Mouse (Mus musculus): ENCODE data around the gene A030014E15Rik.
A peak's percentile ranks its signal among the peaks of the same experiment; 100 is the strongest.
"Not testable (repeated sequence)": the region's sequence is repeated elsewhere in the genome, so short reads cannot be mapped to it uniquely, and the experiment has no call there.

The A030014E15Rik gene

DNA sequence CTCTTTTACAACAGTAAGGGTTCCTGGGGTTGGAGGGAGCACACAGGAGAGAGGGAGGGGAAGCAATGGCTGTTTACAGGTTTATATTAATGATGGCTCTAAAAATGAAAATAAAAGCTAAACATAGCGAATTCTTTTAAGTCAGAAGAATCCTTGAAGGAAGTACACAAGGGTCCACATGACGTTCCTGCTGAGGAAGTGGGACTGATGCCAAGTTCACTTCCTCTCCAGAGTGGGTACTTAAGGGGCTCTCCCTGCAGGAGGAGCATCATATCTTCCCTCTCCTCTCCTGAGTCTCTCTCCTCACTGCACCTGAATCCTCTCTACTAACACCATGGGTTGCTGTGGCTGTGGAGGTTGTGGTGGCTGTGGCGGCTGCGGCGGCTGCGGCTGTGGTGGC is at the start of gene A030014E15Rik:
Gene A030014E15Rik (plus strand): TSS at position 268 of the 400 bp plus-strand sequence.
- no peak for DNase-seq (ENCODE audit: low read depth, low spot score)

DNA sequence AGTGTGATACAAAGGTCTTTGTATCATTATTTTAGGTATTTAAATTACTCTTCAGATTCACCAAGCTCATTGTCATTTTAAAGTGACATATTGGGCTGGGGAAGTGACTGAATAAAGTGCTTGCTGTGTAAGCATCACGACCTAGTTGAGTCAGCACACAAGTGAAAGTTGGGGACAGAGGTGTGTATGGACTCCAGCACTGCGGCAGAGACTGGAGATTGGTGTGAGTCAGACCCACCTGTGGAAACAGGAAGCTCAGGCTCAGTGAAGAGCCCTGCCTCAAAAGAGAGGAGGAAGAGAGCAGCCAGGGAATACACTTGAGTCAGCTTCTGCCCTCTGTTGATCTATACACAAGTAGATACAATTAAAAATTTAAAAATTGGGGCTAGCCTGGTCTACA is 45.5 kb upstream of the A030014E15Rik start:
- DNase-seq (ENCODE audit: low read depth, low spot score), result peak; percentile 41

DNA sequence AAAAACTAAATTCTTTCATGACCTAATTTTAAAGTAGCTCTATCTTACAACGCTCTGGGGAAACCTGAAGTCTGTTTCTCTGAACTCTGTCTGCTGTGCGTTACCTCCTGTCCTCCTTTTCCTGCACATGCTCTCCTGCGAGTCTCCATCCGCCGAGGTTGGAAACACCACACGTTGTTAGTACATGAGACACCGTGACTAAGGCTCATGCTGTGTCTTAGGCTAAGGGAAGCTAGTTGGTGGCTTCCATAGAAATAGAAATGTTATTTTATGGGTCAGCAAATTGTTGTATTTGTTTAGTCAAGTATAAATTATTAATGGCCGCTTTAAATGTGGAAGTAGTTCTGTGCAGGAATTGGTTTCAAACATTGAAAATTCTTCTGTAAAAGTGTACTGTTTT is 44.5 kb upstream of the A030014E15Rik start:
- no peak for DNase-seq (ENCODE audit: low read depth, low spot score)

DNA sequence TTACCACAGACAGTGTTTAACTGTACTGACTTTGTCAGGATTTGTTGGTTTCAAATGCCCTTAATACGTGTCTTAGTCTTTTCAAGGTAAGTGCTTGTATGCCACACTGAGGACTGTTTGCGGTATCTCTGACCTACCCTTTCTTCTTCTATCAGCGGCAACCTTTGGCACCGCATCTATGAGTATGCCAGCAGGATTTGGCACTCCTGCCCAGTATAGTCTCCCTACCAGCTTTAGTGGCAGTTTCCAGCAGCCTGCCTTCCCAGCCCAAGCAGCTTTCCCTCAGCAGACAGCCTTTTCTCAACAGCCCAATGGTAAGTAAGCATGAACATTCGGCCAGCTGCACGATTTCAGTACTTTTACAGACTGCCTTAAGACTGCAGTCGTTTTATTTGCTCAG is 31.4 kb upstream of the A030014E15Rik start:
- DNase-seq (ENCODE audit: low read depth, low spot score), result no peak

DNA sequence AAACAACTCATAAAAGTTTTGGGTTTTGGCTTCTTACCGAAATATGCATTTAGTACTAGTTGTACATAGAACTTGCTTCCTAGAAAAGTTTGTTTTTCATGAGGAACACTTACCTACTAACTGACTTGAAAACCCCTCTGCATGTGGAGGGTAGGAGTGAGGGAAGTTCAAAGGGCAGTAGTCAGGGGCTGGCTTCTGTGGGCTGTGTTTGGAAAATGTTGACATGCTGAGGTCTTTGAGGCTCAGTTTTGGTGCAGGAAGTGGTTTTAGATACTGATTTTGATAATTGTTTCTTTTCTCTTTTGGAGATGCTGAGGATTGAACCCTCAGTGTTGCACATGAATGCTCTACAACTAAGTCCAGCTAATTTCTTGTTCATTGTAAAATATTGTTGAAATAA is 24.1 kb upstream of the A030014E15Rik start:
- peak; percentile 63 for DNase-seq (ENCODE audit: low read depth, low spot score)

DNA sequence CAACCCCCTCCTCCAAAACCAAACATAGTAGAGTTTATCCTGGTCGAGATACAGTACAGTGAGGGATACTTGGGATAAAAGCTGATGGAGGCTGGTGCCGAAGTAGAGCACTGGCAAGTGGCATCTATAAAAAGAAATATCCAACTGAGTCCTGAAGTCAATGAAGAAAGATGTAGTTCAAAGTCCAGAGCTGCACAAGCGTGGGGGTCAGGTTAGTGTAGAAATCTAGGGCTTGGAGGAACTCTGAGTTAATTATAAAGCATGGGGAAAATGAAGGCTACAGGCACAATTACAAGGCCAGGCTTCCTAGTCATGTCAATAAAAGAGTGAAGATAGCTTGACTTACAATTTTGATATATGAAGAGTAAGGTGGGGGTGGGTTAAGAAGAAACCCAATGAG is 23.5 kb upstream of the A030014E15Rik start:
- DNase-seq (ENCODE audit: low read depth, low spot score), result no peak

DNA sequence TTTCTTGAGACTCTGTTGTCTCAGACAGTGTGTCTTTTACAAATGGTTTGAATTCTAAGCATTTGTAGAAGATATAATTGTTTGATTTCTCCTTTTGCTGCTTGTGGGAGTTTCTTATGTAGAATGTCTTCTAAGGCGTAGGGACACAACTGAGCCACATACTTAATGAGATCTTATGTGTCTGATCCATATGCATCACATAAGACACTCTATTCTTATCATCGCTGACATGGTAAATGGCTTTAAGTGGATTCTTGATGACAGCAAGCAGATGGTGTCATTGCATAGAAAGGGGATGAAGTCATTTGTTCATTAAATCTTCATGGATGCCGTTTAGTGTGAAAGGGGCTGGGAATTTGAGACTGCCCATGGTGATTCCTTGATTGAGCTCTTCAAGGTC is 18.8 kb upstream of the A030014E15Rik start:
- no peak for DNase-seq (ENCODE audit: low read depth, low spot score)

DNA sequence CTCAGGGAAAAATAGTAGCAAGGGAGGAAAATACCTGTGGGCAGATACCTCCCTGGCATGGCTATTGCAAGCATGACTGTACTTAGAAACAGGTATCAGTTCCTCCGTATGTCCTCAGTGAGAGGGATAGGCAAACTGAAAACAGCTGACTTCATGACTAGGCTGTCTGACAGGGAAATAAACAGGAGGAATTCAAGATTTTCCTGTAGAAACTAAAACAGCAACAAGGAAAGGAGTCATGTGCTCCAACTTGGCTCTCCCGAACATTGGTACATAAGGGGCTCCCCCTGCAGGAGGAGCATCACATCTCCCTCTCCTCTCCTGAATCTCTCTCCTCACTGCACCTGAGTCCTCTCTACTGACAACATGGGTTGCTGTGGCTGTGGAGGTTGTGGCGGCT is 11.7 kb upstream of the A030014E15Rik start, which contains the start of gene A030005L19Rik:
Gene A030005L19Rik (plus strand): TSS at position 301 of the 400 bp plus-strand sequence.
- DNase-seq (ENCODE audit: low read depth, low spot score), result peak; percentile 18

DNA sequence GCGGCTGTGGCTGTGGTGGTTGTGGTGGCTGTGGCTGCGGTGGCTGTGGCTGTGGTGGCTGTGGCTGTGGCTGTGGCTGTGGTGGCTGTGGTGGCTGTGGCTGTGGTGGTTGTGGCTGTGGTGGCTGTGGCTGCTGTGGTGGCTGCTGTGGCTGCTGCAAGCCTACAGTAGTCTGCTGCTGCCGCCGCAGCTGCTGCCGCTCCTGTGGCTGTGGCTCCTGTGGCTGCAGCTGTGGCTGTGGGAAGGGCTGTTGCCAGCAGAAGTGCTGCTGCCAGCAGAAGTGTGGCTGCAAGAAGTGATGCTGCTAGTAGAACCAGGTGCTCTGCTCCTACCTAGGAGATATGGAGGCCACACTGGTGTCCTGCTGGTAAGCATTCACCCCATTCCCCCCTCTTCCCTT is 11.3 kb upstream of the A030014E15Rik start:
- DNase-seq (ENCODE audit: low read depth, low spot score), result peak; percentile 19

DNA sequence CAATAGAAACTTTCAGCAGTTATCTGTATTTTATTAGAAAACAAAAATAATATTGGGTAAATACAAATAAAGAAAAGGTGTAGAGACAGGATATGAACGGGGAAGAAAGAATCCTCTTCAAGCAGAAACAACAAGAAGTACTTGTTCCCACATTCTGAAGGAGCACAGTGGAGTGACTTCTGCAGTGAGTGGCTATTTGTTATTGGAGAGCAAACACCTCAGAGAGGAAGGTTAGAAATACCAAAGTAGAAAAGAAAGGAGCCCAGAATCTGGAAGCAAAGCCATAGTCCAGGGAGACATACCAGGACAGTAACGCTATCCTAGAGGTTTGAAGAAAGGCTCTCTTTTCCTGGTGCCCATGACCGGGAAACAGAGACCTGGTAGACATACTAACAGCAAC is 5.8 kb downstream of the A030014E15Rik start:
- not testable (repeated sequence) for DNase-seq (ENCODE audit: low read depth, low spot score)

DNA sequence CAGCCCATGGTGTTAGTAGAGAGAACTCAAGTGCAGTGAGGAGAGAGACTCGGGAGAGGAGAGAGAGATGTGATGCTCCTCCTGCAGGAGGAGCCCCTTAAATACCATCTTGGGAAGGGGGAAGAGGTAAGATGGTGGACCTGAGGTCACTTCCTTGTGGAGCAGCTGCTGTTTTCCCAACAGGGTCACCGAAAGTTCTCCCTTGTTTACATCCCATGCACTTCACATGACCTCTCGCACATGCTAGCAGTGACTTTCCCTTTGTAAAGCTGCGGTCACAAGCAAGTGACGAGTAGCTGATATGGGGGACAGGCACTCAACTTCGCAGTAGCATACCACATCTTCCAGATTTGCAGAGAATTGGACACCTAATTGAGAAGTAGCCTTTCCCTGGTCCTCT is 6.6 kb downstream of the A030014E15Rik start, which contains the start of gene Gm6217:
Gene Gm6217 (minus strand): TSS at position 74 of the 400 bp plus-strand sequence.
- DNase-seq (ENCODE audit: low read depth, low spot score), result not testable (repeated sequence)

DNA sequence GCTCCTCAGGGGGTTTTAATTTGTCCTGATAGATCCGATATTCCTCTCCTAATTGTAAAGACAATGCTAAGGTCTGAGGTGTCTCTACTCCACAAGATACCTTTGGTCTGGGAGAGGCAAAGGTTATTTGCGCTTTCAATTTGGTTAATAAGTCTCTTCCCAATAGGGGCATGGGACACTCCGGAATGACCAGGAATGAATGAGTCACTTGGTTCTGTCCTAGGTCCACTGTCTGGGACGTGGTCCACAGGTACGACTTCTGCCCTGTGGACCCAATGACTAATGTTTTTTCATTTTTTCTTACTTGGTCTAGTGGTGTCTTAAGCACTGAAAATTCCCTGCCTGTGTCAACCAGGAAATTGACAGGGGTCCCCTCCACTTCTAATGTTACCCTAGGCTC is 13.9 kb downstream of the A030014E15Rik start:
- no peak for DNase-seq (ENCODE audit: low read depth, low spot score)

DNA sequence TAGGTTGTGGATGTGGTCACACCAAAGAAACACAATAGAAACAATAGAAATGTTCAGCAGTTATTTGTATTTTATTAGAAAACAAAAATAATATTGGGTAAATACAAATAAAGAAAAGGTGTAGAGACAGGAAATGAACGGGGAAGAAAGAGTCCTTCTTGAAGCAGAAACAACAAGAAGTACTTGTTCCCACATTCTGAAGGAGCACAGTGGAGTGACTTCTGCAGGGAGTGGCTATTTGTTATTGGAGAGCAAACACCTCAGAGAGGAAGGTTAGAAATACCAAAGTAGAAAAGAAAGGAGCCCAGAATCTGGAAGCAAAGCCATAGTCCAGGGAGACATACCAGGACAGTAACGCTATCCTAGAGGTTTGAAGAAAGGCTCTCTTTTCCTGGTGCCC is 17.8 kb downstream of the A030014E15Rik start:
- DNase-seq (ENCODE audit: low read depth, low spot score), result not testable (repeated sequence)

DNA sequence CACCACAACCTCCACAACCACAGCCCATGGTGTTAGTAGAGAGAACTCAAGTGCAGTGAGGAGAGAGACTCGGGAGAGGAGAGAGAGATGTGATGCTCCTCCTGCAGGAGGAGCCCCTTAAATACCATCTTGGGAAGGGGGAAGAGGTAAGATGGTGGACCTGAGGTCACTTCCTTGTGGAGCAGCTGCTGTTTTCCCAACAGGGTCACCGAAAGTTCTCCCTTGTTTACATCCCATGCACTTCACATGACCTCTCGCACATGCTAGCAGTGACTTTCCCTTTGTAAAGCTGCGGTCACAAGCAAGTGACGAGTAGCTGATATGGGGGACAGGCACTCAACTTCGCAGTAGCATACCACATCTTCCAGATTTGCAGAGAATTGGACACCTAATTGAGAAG is 18.6 kb downstream of the A030014E15Rik start, which contains the start of gene A030003K21Rik:
Gene A030003K21Rik (minus strand): TSS at position 94 of the 400 bp plus-strand sequence.
- DNase-seq (ENCODE audit: low read depth, low spot score), result not testable (repeated sequence)

DNA sequence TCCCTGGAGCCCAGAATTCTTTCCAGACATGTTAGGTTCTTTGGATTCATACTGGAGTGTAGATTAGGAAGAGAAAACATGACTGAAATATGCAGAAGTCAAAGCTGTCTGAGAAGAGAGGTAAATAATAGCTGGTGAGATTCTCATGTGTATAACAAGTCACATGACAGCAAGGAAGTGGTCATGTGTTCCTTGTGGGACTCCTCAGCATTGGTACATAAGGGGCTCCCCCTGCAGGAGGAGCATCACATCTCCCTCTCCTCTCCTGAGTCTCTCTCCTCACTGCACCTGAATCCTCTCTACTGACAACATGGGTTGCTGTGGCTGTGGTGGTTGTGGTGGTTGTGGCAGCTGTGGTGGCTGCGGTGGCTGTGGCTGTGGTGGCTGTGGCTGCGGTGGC is 21.3 kb downstream of the A030014E15Rik start:
- DNase-seq (ENCODE audit: low read depth, low spot score), result not testable (repeated sequence)

DNA sequence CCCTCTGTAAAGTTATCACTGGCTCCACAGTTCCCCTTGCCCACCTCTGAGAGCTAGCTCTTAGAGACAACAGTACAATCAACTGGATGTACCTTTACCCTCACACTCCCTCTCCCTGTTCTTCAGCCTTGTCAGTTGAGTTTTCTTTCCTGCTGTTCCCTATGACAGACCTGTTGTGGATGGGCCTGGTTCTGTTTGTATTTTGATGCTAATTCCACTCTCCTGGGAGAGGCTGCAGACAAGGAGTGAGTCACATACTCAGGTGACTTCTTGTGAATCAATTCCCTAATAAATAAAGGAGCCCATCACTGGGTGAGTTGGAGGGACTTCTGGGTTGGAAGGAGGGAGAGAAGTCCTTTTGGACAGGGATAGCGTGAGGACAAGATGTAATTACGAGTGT is 23.9 kb downstream of the A030014E15Rik start:
- no peak for DNase-seq (ENCODE audit: low read depth, low spot score)

DNA sequence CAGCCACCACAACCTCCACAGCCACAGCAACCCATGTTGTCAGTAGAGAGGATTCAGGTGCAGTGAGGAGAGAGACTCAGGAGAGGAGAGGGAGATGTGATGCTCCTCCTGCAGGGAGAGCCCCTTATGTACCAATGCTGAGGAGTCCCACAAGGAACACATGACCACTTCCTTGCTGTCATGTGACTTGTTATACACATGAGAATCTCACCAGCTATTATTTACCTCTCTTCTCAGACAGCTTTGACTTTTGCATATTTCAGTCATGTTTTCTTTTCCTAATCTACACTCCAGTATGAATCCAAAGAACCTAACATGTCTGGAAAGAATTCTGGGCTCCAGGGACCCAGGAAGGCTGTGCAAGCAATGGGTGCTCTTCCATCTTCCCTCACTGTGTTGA is 31.2 kb downstream of the A030014E15Rik start, which contains the start of gene Gm7544:
Gene Gm7544 (minus strand): TSS at position 101 of the 400 bp plus-strand sequence.
- not testable (repeated sequence) for DNase-seq (ENCODE audit: low read depth, low spot score)

DNA sequence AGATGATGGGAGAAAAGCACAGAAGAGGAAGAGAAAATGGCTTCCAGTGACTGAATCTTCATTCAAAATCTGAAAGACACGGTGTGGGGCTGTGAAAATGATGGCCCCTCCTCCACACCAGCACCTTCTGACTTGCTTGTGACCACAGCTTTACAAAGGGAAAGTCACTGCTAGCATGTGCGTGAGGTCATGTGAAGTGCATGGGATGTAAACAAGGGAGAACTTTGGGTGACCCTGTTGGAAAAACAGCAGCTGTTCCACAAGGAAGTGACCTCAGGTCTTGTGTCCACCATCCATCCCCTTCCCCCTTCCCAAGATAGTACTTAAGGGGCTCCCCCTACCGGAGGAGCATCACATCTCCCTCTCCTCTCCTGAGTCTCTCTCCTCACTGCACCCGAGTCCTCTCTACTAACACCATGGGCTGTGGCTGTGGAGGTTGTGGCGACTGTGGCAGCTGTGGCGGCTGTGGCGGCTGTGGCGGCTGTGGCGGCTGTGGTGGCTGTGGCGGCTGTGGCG is 35.2 kb downstream of the A030014E15Rik start, which contains the start of gene Gm47955:
Gene Gm47955 (plus strand): TSS at position 417 of the 516 bp plus-strand sequence.
- DNase-seq (ENCODE audit: low read depth, low spot score), result no peak

DNA sequence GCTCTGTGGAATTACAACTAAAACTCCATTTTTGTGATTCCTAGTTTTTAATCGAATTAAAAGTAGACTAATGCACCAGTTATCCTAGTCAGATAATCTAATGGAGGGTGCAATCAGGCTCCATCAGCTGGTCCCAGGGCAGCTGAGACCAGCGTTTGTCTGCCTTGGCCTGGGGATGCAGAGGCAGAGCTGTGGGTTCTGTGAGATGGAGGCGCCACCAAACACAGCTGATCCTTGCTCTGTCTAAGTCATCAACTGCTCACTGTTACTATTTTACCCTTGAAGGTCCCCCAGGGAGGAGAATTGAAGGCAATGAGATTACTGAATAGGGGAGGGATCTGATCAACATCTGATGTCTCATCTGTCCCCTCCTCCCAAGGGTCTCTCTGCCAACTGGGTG is 41.7 kb downstream of the A030014E15Rik start:
- no peak for DNase-seq (ENCODE audit: low read depth, low spot score)

DNA sequence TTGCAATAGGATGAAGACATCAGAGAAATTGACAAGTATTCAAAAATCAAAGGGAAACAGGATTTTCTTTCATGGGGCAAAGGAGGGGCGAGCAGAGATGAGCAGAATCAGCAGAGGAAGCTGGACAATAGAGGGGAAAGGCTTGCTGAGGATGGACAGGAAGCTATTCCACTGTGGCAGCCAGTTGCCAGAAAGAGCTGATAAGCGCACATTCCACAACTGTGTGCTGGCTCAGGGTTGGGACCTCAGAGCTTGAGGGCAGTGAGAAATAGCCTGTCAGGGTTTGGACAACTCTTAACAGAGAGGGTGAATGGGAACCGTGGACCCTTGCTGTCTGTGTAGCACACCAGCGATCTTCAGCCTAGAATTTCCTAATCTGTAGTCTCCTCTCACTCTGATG is 47.3 kb downstream of the A030014E15Rik start:
- DNase-seq (ENCODE audit: low read depth, low spot score), result no peak

DNA sequence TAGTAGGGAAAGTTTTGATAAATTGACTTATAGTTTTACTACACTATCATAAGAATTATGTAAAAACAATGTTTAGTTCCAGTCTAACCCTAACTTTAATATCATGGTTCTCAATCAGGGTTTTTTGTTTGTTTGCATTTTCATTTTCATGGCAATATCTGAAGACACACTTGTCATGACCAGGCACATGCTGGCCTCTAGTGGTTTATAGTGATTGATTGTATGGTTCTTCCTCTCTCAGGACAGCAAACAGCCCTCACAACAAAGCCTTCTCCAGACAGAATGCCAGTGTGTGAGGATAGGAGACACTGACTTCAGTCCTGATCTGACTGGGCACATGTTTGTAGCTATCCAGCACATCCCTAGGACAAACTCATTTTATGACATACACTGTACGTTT is 48.5 kb downstream of the A030014E15Rik start:
- DNase-seq (ENCODE audit: low read depth, low spot score), result peak; percentile 27

DNA sequence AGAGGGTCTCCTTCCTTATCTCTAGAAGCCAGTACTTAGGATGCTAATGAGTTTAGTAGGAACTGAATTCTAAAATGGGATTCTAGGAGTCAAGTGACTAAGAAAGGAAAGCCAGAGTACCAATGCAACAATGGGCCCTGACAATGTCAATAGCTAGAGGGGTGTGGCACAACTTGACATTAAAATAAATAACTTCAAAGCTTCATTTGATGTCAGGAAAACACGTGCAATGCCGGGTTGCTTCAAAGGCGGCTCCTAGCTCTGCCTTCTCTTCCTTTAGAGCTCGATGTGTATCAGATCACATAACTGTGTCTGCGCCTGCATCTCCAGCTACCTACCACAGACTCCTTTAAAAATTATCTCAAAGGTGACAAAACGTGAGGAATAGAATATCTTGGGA is 49.2 kb downstream of the A030014E15Rik start:
- peak; percentile 76 for DNase-seq (ENCODE audit: low read depth, low spot score)

DNA sequence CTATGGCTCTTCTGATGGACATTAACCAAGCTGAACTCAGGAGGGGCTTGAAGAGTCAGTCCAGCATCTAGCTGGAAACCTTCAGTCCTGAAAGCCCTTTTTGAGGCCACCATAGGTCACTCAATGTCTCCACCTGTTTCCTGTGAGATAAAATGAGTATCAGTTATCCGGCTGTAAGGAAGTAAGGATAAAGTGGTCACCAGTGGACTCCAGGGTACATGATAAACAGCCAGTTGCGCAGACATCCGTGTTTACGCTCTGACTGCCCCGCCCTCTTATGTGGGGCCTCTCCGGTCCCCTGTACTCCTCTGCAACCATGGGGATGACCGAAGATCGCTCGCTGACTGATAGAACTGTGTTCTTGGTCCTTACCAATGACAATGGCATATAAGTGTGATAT is 49.6 kb downstream of the A030014E15Rik start:
- DNase-seq (ENCODE audit: low read depth, low spot score), result peak; percentile 25
